Mouse (Mus musculus) embryonic facial prominence, embryonic 13.5 days (tissue): ENCODE data around the gene Tmem135. TPM values are rescaled to one million over a fixed set of nuclear protein-coding genes. Genes with fewer than 3 reads are reported as not detected.

Source experiments
- ATAC-seq: fragments of 200-750 bp; cut with Nextera tagmentation; 2 replicates; pipeline ENCODE4 v1.8.0; 2017; ENCODE audit warnings: low read depth; ENCODE audit not compliant: insufficient number of reproducible peaks, insufficient read depth, low FRiP score, low TSS enrichment
- H3K27ac ChIP-seq: fragments of 300-500 bp; sonication (generic); 2 replicates; pipeline ENCODE4 v1.5.1; 2015; ENCODE audit warnings: moderate library complexity, mild to moderate bottlenecking, inconsistent platforms
- H3K27me3 ChIP-seq: fragments of 300-500 bp; sonication (generic); 2 replicates; pipeline ENCODE4 v1.6.1; 2015; ENCODE audit warnings: mild to moderate bottlenecking, inconsistent platforms
- H3K36me3 ChIP-seq: fragments of 300-500 bp; sonication (generic); 2 replicates; pipeline ENCODE4 v1.6.1; 2015; ENCODE audit warnings: mild to moderate bottlenecking, inconsistent platforms
- H3K4me1 ChIP-seq: fragments of 300-500 bp; sonication (generic); 2 replicates; pipeline ENCODE4 v1.6.1; 2015; ENCODE audit warnings: inconsistent platforms
- H3K4me2 ChIP-seq: fragments of 300-500 bp; sonication (generic); 2 replicates; pipeline ENCODE4 v1.6.1; 2015; ENCODE audit warnings: moderate library complexity, mild to moderate bottlenecking, inconsistent platforms
- H3K4me3 ChIP-seq: fragments of 300-500 bp; sonication (generic); 2 replicates; pipeline ENCODE4 v1.5.1; 2015; ENCODE audit warnings: mild to moderate bottlenecking, inconsistent platforms
- H3K9ac ChIP-seq: fragments of 300-500 bp; sonication (generic); 2 replicates; pipeline ENCODE4 v1.6.1; 2015; ENCODE audit warnings: mild to moderate bottlenecking, inconsistent platforms
- H3K9me3 ChIP-seq: fragments of 300-500 bp; sonication (generic); 2 replicates; pipeline ENCODE4 v1.6.1; 2016; ENCODE audit warnings: inconsistent platforms
- WGBS: fragments of 180-500 bp; shearing (Covaris S2); methylation state at CpG from one replicate; pipeline ENCODE4 v1.1.7; 2015; ENCODE audit warnings: mixed read lengths; 5-methylcytosine and 5-hydroxymethylcytosine counted together
- polyA plus RNA-seq: library from polyadenylated mRNA; unstranded; fragments of >200 nt; fragmentation: Nextera tagmentation; extraction: Ambion mirVana; gene quantifications from 2 replicates; pipeline ENCODE4 v1.2.1, GENCODE M21; 2015

Tmem135 gene
- polyA plus RNA-seq, 1 experiment from 2014 or later, result 24.0 TPM

DNA sequence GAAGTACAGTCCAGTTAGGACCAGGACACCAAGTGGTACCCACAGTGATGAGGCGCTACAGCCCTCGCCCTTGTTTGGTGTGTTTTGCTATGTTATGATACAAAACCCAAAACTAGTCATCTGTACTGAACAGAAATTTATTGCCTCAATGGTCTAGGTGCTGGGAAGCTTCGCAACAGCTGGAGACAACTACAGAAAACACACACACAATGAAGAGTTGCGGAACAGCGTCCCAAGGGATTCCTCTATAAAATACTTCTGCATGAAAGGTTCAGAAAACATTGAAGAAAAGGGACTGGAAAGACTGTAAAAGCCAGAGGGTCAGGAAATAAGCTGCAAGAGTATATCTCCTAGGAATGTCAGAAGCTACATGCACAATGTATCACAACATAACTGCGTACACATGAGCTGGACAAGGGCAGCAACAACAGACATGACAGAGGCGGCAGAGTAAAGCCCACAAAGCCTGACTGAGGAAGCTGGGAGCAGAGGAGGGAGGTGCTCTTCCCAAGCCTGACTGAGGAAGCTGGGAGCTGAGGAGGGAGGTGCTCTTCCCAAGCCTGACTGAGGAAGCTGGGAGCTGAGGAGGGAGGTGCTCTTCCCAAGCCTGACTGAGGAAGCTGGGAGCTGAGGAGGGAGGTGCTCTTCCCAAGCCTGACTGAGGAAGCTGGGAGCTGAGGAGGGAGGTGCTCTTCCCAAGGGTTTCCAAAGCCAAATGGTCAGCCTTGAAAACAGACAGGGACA, 137.8 kb downstream of the Tmem135 start:
- WGBS, result 80% methylated on average over 7 of the region's 7 CpGs
- H3K4me3 ChIP-seq, result no peak overlapping the region
- no peaks in the 10 kb centered on the region for H3K27me3 ChIP-seq
- H3K9ac ChIP-seq, result no peak overlapping the region
- H3K27ac ChIP-seq, result no peak overlapping the region
- no peak overlapping the region for H3K4me2 ChIP-seq
- H3K36me3 ChIP-seq, result no peaks in the 10 kb centered on the region
- H3K9me3 ChIP-seq, result 0 out of 2 replicates have a peak, but pooled peaks cover 4% of the 10 kb centered on the region
- no peak for ATAC-seq
- peaks cover 3% of the 10 kb centered on the region; the same call in 1 of the 2 replicates for H3K4me1 ChIP-seq

DNA sequence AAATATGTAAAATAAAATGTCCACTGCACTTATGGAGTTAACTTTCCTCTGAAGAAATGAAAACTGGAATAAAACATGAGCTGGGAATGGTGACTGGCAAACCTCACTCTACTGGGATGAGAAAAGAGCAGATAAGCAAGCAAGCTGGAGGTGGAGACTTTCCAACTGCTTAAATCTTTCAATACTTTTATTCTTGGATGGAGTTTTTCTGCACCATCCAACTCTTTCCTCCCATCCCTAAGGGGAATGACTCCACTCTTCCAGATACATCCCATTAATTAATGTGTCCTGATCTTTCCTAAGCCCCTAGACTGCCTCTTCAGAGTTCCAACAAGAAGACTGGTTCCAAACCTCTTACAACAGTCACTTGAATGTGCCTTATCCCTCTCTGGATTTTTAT, 143.1 kb downstream of the Tmem135 start:
- Histone ChIP-seq H3K4me3 (no peak overlapping the region), H3K27ac (no peak overlapping the region)

DNA sequence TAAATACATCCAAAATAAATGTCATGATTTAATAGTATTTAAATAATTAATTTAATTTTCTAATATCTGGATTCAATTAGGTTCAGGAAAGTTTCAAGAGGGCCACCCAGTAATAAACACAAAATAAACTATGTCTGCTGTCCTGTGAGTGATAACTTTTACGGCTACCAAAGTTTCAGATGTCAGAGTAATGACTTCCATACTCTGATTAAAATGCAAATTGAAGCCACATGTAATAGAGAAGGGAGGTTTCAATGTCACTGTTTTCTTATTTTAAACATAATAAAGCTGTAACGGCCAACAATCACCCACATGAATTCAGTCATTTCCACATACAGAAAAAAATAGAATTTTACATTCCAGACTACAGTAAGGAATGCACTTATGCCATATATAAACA, 145.2 kb downstream of the Tmem135 start:
- Histone ChIP-seq H3K4me3 (no peak overlapping the region), H3K4me1 (peaks cover 2% of the 10 kb centered on the region; the same call in 1 of the 2 replicates), H3K9ac (no peak overlapping the region), H3K9me3 (no peaks in the 10 kb centered on the region), H3K27ac (no peak overlapping the region), H3K36me3 (no peaks in the 10 kb centered on the region), H3K4me2 (no peak overlapping the region), H3K27me3 (no peaks in the 10 kb centered on the region)
- no peak for ATAC-seq
- 24% methylated on average over 2 of the region's 2 CpGs for WGBS

More for the DNA sequence above, 143.1 kb downstream of the Tmem135 start:
- Histone ChIP-seq H3K4me1 (peaks cover 2% of the 10 kb centered on the region; the same call in 1 of the 2 replicates), H3K9me3 (no peaks in the 10 kb centered on the region), H3K27me3 (no peaks in the 10 kb centered on the region), H3K36me3 (no peaks in the 10 kb centered on the region), H3K9ac (no peak overlapping the region), H3K4me2 (no peak overlapping the region)
- ATAC-seq, result no peak

DNA sequence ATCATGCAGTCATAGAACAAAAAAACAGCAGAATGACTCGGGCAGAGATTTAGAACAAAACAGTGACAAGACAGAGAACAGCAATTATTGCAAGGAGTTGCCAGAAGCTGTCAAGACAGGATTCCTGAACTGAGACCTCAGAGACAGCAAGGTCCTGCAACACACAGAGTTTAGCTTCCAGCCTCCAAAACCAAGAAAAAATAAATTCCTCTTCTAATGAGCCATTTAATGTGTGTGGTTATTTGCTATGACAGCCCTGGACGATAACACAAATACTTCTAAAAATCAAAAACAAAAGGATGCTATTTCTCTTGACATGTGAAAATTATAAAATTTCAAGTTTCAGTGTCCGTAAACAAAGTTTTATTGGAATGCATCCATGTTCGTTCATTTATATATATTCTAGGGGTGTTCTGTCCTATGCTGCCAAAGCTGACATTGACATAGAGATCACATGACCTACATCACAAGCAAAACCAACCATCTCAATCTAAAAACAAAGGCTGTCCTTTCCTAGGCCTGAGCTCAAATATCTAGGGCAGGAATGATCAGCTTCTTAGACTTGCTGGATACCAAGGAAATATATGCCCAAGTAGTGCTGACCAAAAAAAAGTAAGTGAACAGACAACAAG, 146.0 kb downstream of the Tmem135 start:
- no peak overlapping the region for H3K4me3 ChIP-seq
- no peak overlapping the region for H3K27ac ChIP-seq
- no peaks in the 10 kb centered on the region for H3K27me3 ChIP-seq
- no peaks in the 10 kb centered on the region for H3K9me3 ChIP-seq
- WGBS, result 49% methylated on average over 4 of the region's 4 CpGs
- no peak overlapping the region for H3K4me2 ChIP-seq
- ATAC-seq, result no peak
- peaks cover 2% of the 10 kb centered on the region; the same call in 1 of the 2 replicates for H3K4me1 ChIP-seq
- H3K36me3 ChIP-seq, result no peaks in the 10 kb centered on the region
- no peak overlapping the region for H3K9ac ChIP-seq

DNA sequence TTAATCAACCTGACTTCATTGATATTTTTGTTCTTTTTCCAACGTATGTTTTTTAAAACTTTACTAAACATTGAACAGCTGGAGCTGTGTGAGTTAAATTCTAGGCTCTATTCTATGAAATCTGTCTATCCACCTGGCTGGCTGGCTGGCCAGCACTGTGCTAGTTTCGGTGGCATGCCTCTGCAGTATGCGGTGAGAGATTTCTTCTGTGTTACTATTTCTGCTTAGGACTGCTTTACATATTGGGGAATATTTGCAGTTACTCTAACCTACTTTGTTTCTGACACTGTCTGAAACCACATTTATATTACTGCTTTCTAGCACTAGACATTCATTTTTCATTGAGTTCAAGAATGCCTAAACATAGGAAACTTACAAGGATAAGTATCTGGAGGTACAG, 150.2 kb downstream of the Tmem135 start:
- H3K4me1 ChIP-seq, result no peaks in the 10 kb centered on the region
- no peaks in the 10 kb centered on the region for H3K9me3 ChIP-seq

DNA sequence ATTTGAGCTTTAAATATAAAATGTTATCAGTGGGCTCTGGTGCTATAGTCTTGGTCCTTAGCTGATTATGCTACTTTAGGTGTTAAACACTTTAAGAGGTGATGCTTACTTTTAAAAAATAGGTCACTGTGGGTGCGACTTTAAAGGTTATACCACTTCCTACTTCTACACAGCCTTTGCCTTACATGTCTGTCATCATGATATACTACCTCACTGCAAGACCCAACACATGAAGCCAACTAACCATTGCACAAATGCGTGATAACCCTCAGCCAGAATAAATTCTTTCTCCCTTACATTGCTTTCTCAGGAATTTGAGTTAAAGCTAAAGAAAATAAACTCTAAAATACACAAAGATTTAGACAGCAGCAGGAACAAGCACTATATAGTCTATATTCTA, 150.7 kb downstream of the Tmem135 start:
- ATAC-seq, result no peak
- WGBS, result 90% methylated on average over 2 of the region's 2 CpGs

More for the DNA sequence above, 150.2 kb downstream of the Tmem135 start:
- 90% methylated on average over 3 of the region's 3 CpGs for WGBS
- Histone ChIP-seq H3K4me3 (no peak overlapping the region), H3K4me2 (no peak overlapping the region), H3K27me3 (no peaks in the 10 kb centered on the region), H3K9ac (no peak overlapping the region), H3K27ac (no peak overlapping the region), H3K36me3 (no peaks in the 10 kb centered on the region)
- ATAC-seq, result no peak

DNA sequence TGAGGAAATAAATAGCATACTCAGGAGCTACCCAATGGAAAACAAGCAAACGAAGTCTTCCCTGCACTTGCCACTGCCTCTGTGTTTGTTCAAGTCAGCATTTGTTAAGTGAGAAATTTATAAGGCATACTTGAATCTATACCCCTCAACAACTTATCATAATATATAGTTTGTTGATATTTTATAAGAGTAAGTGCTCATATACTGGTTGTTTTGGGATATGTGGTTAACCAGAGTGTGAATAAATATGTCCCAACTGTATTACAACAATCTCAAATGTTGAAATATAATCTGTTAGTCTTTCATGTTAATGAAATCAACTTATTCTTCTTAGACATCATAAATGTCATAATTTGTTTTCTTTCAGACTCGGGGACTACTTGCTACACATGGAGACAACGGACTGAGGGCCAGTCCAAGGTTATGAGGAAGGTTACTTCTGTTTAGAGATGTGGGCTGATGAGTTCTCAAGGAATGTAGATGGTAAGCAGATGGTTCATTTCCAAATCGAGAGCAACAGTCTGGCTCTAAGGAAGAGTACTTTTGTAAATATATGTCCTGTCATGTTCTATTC, 152.1 kb downstream of the Tmem135 start:
- ATAC-seq, result no peak

More for the DNA sequence above, 150.7 kb downstream of the Tmem135 start:
- H3K36me3 ChIP-seq, result no peaks in the 10 kb centered on the region
- no peak overlapping the region for H3K9ac ChIP-seq
- no peak overlapping the region for H3K4me2 ChIP-seq
- no peaks in the 10 kb centered on the region for H3K4me1 ChIP-seq
- H3K4me3 ChIP-seq, result no peak overlapping the region
- no peaks in the 10 kb centered on the region for H3K27me3 ChIP-seq
- H3K27ac ChIP-seq, result no peak overlapping the region
- H3K9me3 ChIP-seq, result no peaks in the 10 kb centered on the region

DNA sequence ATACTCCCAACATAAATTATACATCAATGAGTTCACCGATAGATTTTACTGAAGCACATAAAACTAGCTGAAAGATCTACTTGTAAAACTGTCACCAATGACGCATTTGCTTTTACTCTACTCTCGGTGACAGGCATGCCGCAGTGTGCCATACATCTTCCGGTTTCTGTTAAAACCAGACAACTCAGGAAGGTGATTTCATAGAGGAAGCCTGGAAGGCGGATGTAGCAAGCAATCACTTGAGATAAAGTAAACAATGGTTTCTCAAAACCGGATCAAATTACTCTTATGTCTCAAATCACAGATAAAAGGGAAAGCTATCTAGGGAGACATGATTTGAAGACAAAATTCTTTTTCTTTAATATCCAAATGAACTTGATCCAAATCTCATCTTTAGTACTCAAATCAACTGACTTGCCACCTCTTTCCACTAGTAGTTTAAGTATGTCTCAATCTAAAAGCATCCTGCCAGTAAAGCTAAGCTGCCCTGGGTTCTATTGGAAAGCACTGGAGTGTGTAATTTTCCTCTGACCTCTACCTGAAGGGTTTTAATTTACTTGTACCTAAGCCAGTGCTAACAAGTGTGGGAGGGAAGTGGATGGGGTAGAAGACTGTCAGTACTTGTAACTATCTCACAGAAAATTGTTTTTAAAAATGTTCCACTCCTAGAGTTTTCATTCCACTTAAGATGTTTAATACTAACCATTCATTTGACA, 155.7 kb downstream of the Tmem135 start:
- no peak for ATAC-seq
- peaks cover 3% of the 10 kb centered on the region; the same call in 1 of the 2 replicates for H3K9me3 ChIP-seq
- no peak overlapping the region for H3K4me2 ChIP-seq
- no peak overlapping the region for H3K27ac ChIP-seq
- H3K9ac ChIP-seq, result no peak overlapping the region
- H3K4me3 ChIP-seq, result no peak overlapping the region
- 47% methylated on average over 7 of the region's 7 CpGs for WGBS
- no peaks in the 10 kb centered on the region for H3K36me3 ChIP-seq
- H3K4me1 ChIP-seq, result no peaks in the 10 kb centered on the region
- no peaks in the 10 kb centered on the region for H3K27me3 ChIP-seq

More for the DNA sequence above, 152.1 kb downstream of the Tmem135 start:
- Histone ChIP-seq H3K9me3 (peaks cover 1% of the 10 kb centered on the region; the same call in 1 of the 2 replicates), H3K36me3 (no peaks in the 10 kb centered on the region), H3K27ac (no peak overlapping the region), H3K4me2 (no peak overlapping the region), H3K4me3 (no peak overlapping the region), H3K4me1 (no peaks in the 10 kb centered on the region), H3K9ac (no peak overlapping the region), H3K27me3 (no peaks in the 10 kb centered on the region)
- 72% methylated on average over 4 of the region's 4 CpGs for WGBS

DNA sequence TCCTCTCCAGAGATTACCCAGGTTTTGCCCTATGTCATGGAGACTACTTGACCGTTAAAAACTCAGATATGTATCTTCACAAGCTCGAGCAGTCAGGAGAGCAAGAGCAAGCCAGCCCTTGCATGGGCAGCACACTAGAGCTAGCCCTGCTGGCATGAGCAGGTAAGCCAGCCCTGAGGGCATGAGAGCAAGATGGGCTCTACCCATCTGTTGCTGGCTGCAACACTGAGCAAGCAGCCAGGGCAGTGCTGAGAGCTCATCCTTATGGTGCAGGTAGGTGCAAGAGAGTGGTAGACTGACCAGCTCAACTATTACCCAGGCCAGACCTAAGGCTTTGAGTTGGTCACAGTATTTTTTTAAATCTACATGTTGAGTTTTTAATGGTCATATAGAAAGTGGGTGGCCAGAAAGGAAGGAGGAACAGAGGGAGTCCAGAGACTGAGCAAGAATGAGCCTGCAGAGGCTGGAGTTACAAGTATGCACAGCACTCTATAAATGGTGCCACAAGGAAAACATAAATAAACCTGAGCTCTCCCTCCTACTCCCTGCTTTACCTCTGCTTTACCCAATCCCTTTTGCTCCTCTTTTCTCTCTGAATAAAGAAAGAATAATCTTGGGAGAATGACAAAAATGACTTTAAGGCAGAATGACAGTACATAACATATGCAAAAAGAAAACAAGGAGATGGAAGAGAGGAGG, 156.9 kb downstream of the Tmem135 start:
- no peaks in the 10 kb centered on the region for H3K4me1 ChIP-seq
- 0 out of 2 replicates have a peak, but pooled peaks have one; percentile 10 for ATAC-seq
- H3K27me3 ChIP-seq, result no peaks in the 10 kb centered on the region
- H3K4me3 ChIP-seq, result no peak overlapping the region
- H3K9ac ChIP-seq, result no peak overlapping the region
- no peak overlapping the region for H3K27ac ChIP-seq
- 89% methylated on average over 2 of the region's 2 CpGs for WGBS
- H3K4me2 ChIP-seq, result no peak overlapping the region
- H3K36me3 ChIP-seq, result no peaks in the 10 kb centered on the region
- H3K9me3 ChIP-seq, result peaks cover 3% of the 10 kb centered on the region; the same call in 1 of the 2 replicates

DNA sequence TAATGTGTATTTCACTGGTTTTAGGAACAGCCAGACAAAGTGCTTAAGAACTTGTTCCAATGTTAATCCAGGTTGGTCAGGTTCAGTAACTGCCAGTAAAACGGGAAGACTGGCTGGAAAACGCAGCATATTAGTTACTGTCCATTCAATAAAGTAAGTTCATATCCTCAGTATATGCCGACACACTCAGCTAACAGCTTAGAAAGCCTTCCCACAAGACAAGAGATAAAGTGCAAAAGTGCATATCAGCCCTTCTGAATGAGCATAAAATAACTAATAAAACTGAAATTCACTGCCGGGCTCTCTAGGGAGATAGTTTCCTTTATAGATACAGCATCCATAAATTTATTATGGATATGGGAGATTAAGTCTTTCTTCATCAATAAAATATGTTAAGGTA, 161.5 kb downstream of the Tmem135 start:
- ATAC-seq, result no peak
- Histone ChIP-seq H3K36me3 (0 out of 2 replicates have a peak, but pooled peaks cover 7% of the 10 kb centered on the region), H3K4me3 (no peak overlapping the region), H3K27me3 (no peaks in the 10 kb centered on the region), H3K9ac (no peak overlapping the region), H3K27ac (no peak overlapping the region), H3K4me2 (no peak overlapping the region), H3K9me3 (peaks cover 3% of the 10 kb centered on the region; the same call in 1 of the 2 replicates), H3K4me1 (no peaks in the 10 kb centered on the region)
- WGBS, result 87% methylated on average over 4 of the region's 4 CpGs

DNA sequence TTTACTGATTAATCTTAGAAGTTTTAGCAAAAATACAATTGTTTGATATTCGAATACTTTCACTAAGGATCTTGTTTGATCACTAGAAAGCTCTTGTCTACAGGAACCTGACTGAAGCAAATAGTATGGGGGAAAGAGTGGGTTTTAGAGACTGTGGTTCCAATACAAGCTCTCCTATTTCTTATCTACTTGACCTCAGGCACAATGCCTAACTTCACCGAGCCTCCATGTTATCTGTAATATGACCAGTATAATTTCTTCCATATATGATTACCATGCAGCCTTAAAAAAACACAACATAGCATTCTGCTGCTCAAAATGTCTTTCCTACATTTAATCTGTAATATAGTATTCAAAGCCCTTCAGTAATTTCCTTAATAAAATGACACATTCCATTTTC, 161.9 kb downstream of the Tmem135 start:
- no peak overlapping the region for H3K4me3 ChIP-seq
- ATAC-seq, result no peak
- peaks cover 3% of the 10 kb centered on the region; the same call in 1 of the 2 replicates for H3K9me3 ChIP-seq
- 0 out of 2 replicates have a peak, but pooled peaks cover 7% of the 10 kb centered on the region for H3K36me3 ChIP-seq
- no peak overlapping the region for H3K9ac ChIP-seq
- no peak overlapping the region for H3K4me2 ChIP-seq
- no peaks in the 10 kb centered on the region for H3K27me3 ChIP-seq
- H3K4me1 ChIP-seq, result no peaks in the 10 kb centered on the region
- no peak overlapping the region for H3K27ac ChIP-seq
- 65% methylated on average over 2 of the region's 2 CpGs for WGBS
